Mouse (Mus musculus) MEL (cell line): ENCODE results near the gene Gm1673.

Source experiments
- CTCF ChIP-seq, 3 experiments: IDR thresholded peaks in 2 of 3; conservative IDR thresholded peaks in 1 of 3; 2 replicates each; pipeline ENCODE4 v1.5.1; 2011 to 2012; ENCODE audit warnings: low read length in 3 of 3, low read depth in 2 of 3, mild to moderate bottlenecking in 2 of 3, improper control_type of control experiment in 1 of 3, inconsistent platforms in 1 of 3, mixed read lengths in 1 of 3, moderate library complexity in 1 of 3; ENCODE audit not compliant: control insufficient read depth in 1 of 3, insufficient read depth in 1 of 3, poor library complexity in 1 of 3, severe bottlenecking in 1 of 3
- EP300 ChIP-seq, 2 experiments: IDR thresholded peaks; 2 replicates each; pipeline ENCODE4 v1.6.1; 2011; ENCODE audit warnings: improper control_type of control experiment in 2 of 2, low read length in 2 of 2, low read depth in 1 of 2, mild to moderate bottlenecking in 1 of 2
- GABPA ChIP-seq: IDR thresholded peaks from 2 replicates; pipeline ENCODE4 v1.6.1; 2012; ENCODE audit warnings: low read depth, mild to moderate bottlenecking, inconsistent platforms, low read length, improper control_type of control experiment, moderate library complexity
- NRF1 ChIP-seq: IDR thresholded peaks from 2 replicates; pipeline ENCODE4 v1.6.1; 2014; ENCODE audit warnings: low read depth, mild to moderate bottlenecking, inconsistent platforms, low read length, improper control_type of control experiment, moderate library complexity; ENCODE audit not compliant: poor library complexity, insufficient read depth, severe bottlenecking
- POLR2AphosphoS5 ChIP-seq: IDR thresholded peaks from 2 replicates; pipeline ENCODE4 v1.6.1; 2012; ENCODE audit warnings: low read depth, borderline replicate concordance, mild to moderate bottlenecking, inconsistent platforms, low read length, moderate library complexity, mixed read lengths
- TBP ChIP-seq: IDR thresholded peaks from 2 replicates; pipeline ENCODE4 v1.8.0; 2011; ENCODE audit warnings: low read depth, low read length, improper control_type of control experiment
- ZMIZ1 ChIP-seq: IDR thresholded peaks from 2 replicates; pipeline ENCODE4 v1.6.1; 2012; ENCODE audit warnings: low read depth, mild to moderate bottlenecking, inconsistent platforms, low read length, improper control_type of control experiment, moderate library complexity
- ZNF384 ChIP-seq: IDR thresholded peaks from 2 replicates; pipeline ENCODE4 v1.6.1; 2012; ENCODE audit warnings: low read depth, mild to moderate bottlenecking, inconsistent platforms, low read length, improper control_type of control experiment

- no peak for TF ChIP-seq ZMIZ1
- no peak for TF ChIP-seq NRF1
- no peak for TF ChIP-seq CTCF (IDR thresholded peaks at IDR 0.05 in 2 of 3, conservative IDR thresholded peaks at IDR 0.05 in 1 of 3; ENCODE audit: control insufficient read depth in 1 of 3, insufficient read depth in 1 of 3, low read depth in 2 of 3, low read length in 3 of 3, poor library complexity in 1 of 3, severe bottlenecking in 1 of 3)
- TF ChIP-seq ZNF384: no peak
- TF ChIP-seq EP300 (IDR thresholded peaks at IDR 0.05; ENCODE audit: low read depth in 1 of 2, low read length in 2 of 2): no peak
- TF ChIP-seq GABPA: no peak
- TF ChIP-seq POLR2AphosphoS5: no peak
- no peak for TF ChIP-seq TBP
Measured at GRCm38 (mm10) chr5:33997051-33997741, 14.0 kb downstream of the Gm1673 start.
